Mouse (Mus musculus) small intestine, adult 2 months (tissue): ENCODE results near the gene Ovch2. TPM values are rescaled to one million over a fixed set of nuclear protein-coding genes. Genes with fewer than 3 reads are reported as not detected.

ENCODE experiments used
- H3K27ac ChIP-seq: fragments of 200-500 bp; 2 replicates; pipeline ENCODE4 v1.5.1; 2012; ENCODE audit warnings: low read depth, low read length, control low read depth, inconsistent platforms; ENCODE audit not compliant: insufficient read depth
- H3K27me3 ChIP-seq: fragments of 200-500 bp; 2 replicates; pipeline ENCODE4 v1.6.1; 2012; ENCODE audit warnings: mild to moderate bottlenecking, moderate library complexity, low read length, inconsistent platforms; ENCODE audit not compliant: control insufficient read depth, insufficient read depth
- H3K36me3 ChIP-seq: fragments of 200-500 bp; 2 replicates; pipeline ENCODE4 v1.6.1; 2012; ENCODE audit warnings: mild to moderate bottlenecking, low read length, control low read depth, inconsistent platforms; ENCODE audit not compliant: control insufficient read depth, insufficient read depth
- H3K4me1 ChIP-seq: fragments of 200-500 bp; 2 replicates; pipeline ENCODE4 v1.6.1; 2012; ENCODE audit warnings: low read length, inconsistent platforms, mixed read lengths; ENCODE audit not compliant: control insufficient read depth, insufficient read depth, insufficient read length
- H3K4me3 ChIP-seq: fragments of 200-500 bp; 2 replicates; pipeline ENCODE4 v1.5.1; 2012; ENCODE audit warnings: low read depth, mild to moderate bottlenecking, control low read depth, inconsistent platforms, low read length, moderate library complexity
- CTCF ChIP-seq: fragments of 200-500 bp; IDR thresholded peaks from 2 replicates; pipeline ENCODE4 v1.5.1; 2012; ENCODE audit warnings: low read depth, mild to moderate bottlenecking, control low read depth, inconsistent platforms, low read length, moderate library complexity, mixed read lengths; ENCODE audit not compliant: insufficient replicate concordance, insufficient read length; ENCODE audit errors: extremely low read depth
- POLR2A ChIP-seq: fragments of 200-500 bp; IDR thresholded peaks from 2 replicates; pipeline ENCODE4 v1.6.1; 2012; ENCODE audit warnings: low read depth, mild to moderate bottlenecking, control low read depth, inconsistent platforms, low read length, moderate library complexity
- WGBS: fragments of 180-500 bp; shearing (Covaris S2); methylation state at CpG from one replicate; pipeline ENCODE4 v1.1.7; 2018; 5-methylcytosine and 5-hydroxymethylcytosine counted together
- polyA plus RNA-seq: library from polyadenylated mRNA; depleted of rRNA; stranded (reverse); fragments of >200 nt; gene quantifications from 2 replicates; pipeline ENCODE4 v1.2.3, GENCODE M21; 2012; rRNA removed

Gene Ovch2
- polyA plus RNA-seq, 1 experiment: not detected

GRCm38 (mm10) chr7:107745111-107745510 is 55.9 kb downstream of the Ovch2 start:
- no peak for TF ChIP-seq CTCF
- TF ChIP-seq POLR2A: no peak
- WGBS: 78% methylated on average over 2 of the region's 2 CpGs
- Histone ChIP-seq H3K27ac (no peak overlapping the region), H3K4me1 (no peaks in the 10 kb centered on the region), H3K36me3 (peaks cover 39% of the 10 kb centered on the region), H3K4me3 (no peak overlapping the region), H3K27me3 (no peaks in the 10 kb centered on the region)

GRCm38 (mm10) chr7:107744454-107744853 is 56.6 kb downstream of the Ovch2 start:
- Histone ChIP-seq H3K27me3 (no peaks in the 10 kb centered on the region), H3K4me3 (no peak overlapping the region), H3K4me1 (no peaks in the 10 kb centered on the region), H3K36me3 (peaks cover 41% of the 10 kb centered on the region), H3K27ac (no peak overlapping the region)
- 84% methylated on average over 4 of the region's 4 CpGs for WGBS
- TF ChIP-seq POLR2A (no peak), CTCF (no peak)

- Histone ChIP-seq H3K36me3 (peaks cover 54% of the 10 kb centered on the region), H3K27ac (no peak overlapping the region), H3K27me3 (no peaks in the 10 kb centered on the region), H3K4me1 (no peaks in the 10 kb centered on the region), H3K4me3 (no peak overlapping the region)
- WGBS: 81% methylated on average over 10 of the region's 10 CpGs
- TF ChIP-seq POLR2A: no peak
- TF ChIP-seq CTCF: no peak
Measured at GRCm38 (mm10) chr7:107742963-107743465, 58.0 kb downstream of the Ovch2 start.

- no peak overlapping the region for H3K4me3 ChIP-seq
- TF ChIP-seq POLR2A (no peak), CTCF (no peak)
- peaks cover 46% of the 10 kb centered on the region for H3K36me3 ChIP-seq
- no peak overlapping the region for H3K27ac ChIP-seq
- no peaks in the 10 kb centered on the region for H3K4me1 ChIP-seq
- 28% methylated on average over 2 of the region's 2 CpGs for WGBS
- H3K27me3 ChIP-seq: no peaks in the 10 kb centered on the region
Measured at GRCm38 (mm10) chr7:107738726-107739125, 62.3 kb downstream of the Ovch2 start.

GRCm38 (mm10) chr7:107733162-107733561 is 67.8 kb downstream of the Ovch2 start:
- Histone ChIP-seq H3K27me3 (no peaks in the 10 kb centered on the region), H3K36me3 (peaks cover 43% of the 10 kb centered on the region), H3K4me3 (no peak overlapping the region), H3K27ac (no peak overlapping the region), H3K4me1 (no peaks in the 10 kb centered on the region)
- WGBS: 70% methylated on average over 2 of the region's 2 CpGs
- TF ChIP-seq CTCF (no peak), POLR2A (no peak)

Other genes starting within 250 kb of the Ovch2 start
- gene Olfml1, start 233.8 kb downstream of the Ovch2 start, polyA plus RNA-seq: 0.57 and 0.81 TPM in 2 replicates
- gene Ppfibp2, start 206.0 kb downstream of the Ovch2 start, polyA plus RNA-seq: 3.9 and 10.6 TPM in 2 replicates
- not detected in 2 replicates for gene 5330417H12Rik, start 176.0 kb downstream of the Ovch2 start, polyA plus RNA-seq
- gene Cyb5r2, start 43.2 kb downstream of the Ovch2 start, polyA plus RNA-seq: not detected in 2 replicates
- gene Olfr467, start 11.1 kb upstream of the Ovch2 start, polyA plus RNA-seq: not detected in 2 replicates
- not detected in 2 replicates for gene Olfr469, start 24.3 kb upstream of the Ovch2 start, polyA plus RNA-seq
- not detected in 2 replicates for gene Olfr470, start 46.3 kb upstream of the Ovch2 start, polyA plus RNA-seq
- gene Olfr472, start 96.7 kb upstream of the Ovch2 start, polyA plus RNA-seq: not detected in 2 replicates
- not detected in 2 replicates for gene Olfr473, start 129.2 kb upstream of the Ovch2 start, polyA plus RNA-seq
- gene Olfr474, start 153.4 kb upstream of the Ovch2 start, polyA plus RNA-seq: not detected in 2 replicates
- not detected in 2 replicates for gene Olfr476, start 163.6 kb upstream of the Ovch2 start, polyA plus RNA-seq
- gene Olfr477, start 185.5 kb upstream of the Ovch2 start, polyA plus RNA-seq: not detected in 2 replicates
- gene Olfr478, start 232.8 kb upstream of the Ovch2 start, polyA plus RNA-seq: not detected in 2 replicates
- gene Olfr479, start 249.5 kb upstream of the Ovch2 start, polyA plus RNA-seq: not detected in 2 replicates